Mouse (Mus musculus) embryonic facial prominence, embryonic 15.5 days (tissue): ENCODE data around the gene Kcnh1. TPM values are rescaled to one million over a fixed set of nuclear protein-coding genes. Genes with fewer than 3 reads are reported as not detected.

ENCODE experiments used
- ATAC-seq: fragments of 200-750 bp; cut with Nextera tagmentation; 2 replicates; pipeline ENCODE4 v1.8.0; 2017; ENCODE audit warnings: low read depth, moderate TSS enrichment; ENCODE audit not compliant: insufficient number of reproducible peaks, low FRiP score, low TSS enrichment
- H3K27ac ChIP-seq: fragments of 300-500 bp; sonication (generic); replicated peaks from 2 replicates; pipeline ENCODE4 v1.5.1; 2015; ENCODE audit warnings: mild to moderate bottlenecking, inconsistent platforms
- H3K27me3 ChIP-seq: fragments of 300-500 bp; sonication (generic); 2 replicates; pipeline ENCODE4 v1.6.1; 2015; ENCODE audit warnings: inconsistent platforms
- H3K36me3 ChIP-seq: fragments of 300-500 bp; sonication (generic); 2 replicates; pipeline ENCODE4 v1.6.1; 2015; ENCODE audit warnings: mild to moderate bottlenecking, inconsistent platforms
- H3K4me1 ChIP-seq: fragments of 300-500 bp; sonication (generic); 2 replicates; pipeline ENCODE4 v1.6.1; 2015; ENCODE audit warnings: inconsistent platforms
- H3K4me2 ChIP-seq: fragments of 300-500 bp; sonication (generic); replicated peaks from 2 replicates; pipeline ENCODE4 v1.6.1; 2015; ENCODE audit warnings: mild to moderate bottlenecking, inconsistent platforms
- H3K4me3 ChIP-seq: fragments of 300-500 bp; sonication (generic); replicated peaks from 2 replicates; pipeline ENCODE4 v1.5.1; 2015; ENCODE audit warnings: mild to moderate bottlenecking, inconsistent platforms
- H3K9ac ChIP-seq: fragments of 300-500 bp; sonication (generic); 2 replicates; pipeline ENCODE4 v1.6.1; 2015; ENCODE audit warnings: inconsistent platforms
- H3K9me3 ChIP-seq: fragments of 300-500 bp; sonication (generic); replicated peaks from 2 replicates; pipeline ENCODE4 v1.6.1; 2016; ENCODE audit warnings: inconsistent platforms
- WGBS: fragments of 180-500 bp; shearing (Covaris S2); methylation state at CpG from one replicate; pipeline ENCODE4 v1.1.7; 2015; 5-methylcytosine and 5-hydroxymethylcytosine counted together
- polyA plus RNA-seq: library from polyadenylated mRNA; unstranded; fragments of >200 nt; fragmentation: Nextera tagmentation; extraction: Ambion mirVana; gene quantifications from 2 replicates; pipeline ENCODE4 v1.2.1, GENCODE M21; 2015

Kcnh1 gene
- polyA plus RNA-seq, 1 experiment from 2014 or later = 1.7 TPM

DNA sequence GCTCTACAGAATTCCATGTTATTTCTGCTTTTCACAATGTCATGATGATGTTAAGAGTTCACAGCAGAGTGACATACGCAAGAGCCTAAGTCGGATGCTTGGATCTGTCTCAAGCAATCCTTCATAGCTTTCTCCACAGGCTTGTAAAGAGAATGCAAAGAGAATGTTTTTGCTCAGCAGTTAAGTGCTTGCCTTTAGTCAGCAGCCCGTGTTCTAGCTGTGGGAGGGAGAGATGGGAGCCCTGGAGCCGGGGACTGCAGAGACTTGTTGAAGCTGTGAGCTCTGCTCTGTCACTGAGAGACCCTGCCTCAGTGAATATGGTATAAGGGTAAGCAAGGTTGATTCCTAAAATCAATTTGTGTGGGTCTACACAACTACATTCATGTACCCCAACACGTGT lies 78.3 kb downstream of the Kcnh1 start:
- no peak overlapping the region for H3K4me3 ChIP-seq
- H3K27ac ChIP-seq = no peak overlapping the region
- H3K27me3 ChIP-seq = no peaks in the 10 kb centered on the region
- H3K4me1 ChIP-seq = no peaks in the 10 kb centered on the region
- no peak overlapping the region for H3K4me2 ChIP-seq
- no peak overlapping the region for H3K9ac ChIP-seq
- WGBS = 69% methylated on average over 5 of the region's 5 CpGs
- no peaks in the 10 kb centered on the region for H3K36me3 ChIP-seq
- ATAC-seq = no peak
- no peaks in the 10 kb centered on the region for H3K9me3 ChIP-seq

DNA sequence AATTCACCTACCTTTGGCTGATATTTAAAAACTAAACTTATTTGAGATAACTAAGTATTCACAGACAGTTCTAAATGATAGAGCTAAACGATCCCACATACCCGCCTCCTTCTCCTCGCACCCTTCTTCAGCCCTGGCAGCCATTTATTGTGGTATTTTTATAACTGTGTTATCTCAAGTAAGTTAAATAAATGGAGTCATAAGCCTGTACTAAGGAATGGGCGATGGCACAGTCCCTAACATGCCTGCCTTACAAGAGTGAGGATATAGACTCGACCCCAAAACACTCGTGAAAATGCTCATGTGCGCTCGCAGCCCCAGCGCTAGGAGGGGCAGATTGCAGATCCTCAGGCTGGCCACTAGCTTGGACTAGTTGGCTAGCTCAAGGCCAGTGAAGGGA lies 79.3 kb downstream of the Kcnh1 start:
- H3K4me3 ChIP-seq = no peak overlapping the region
- no peaks in the 10 kb centered on the region for H3K4me1 ChIP-seq
- no peak overlapping the region for H3K27ac ChIP-seq
- no peaks in the 10 kb centered on the region for H3K36me3 ChIP-seq
- no peak overlapping the region for H3K4me2 ChIP-seq
- H3K27me3 ChIP-seq = no peaks in the 10 kb centered on the region
- H3K9ac ChIP-seq = no peak overlapping the region
- 85% methylated on average over 9 of the region's 9 CpGs for WGBS
- H3K9me3 ChIP-seq = no peaks in the 10 kb centered on the region
- ATAC-seq = no peak

DNA sequence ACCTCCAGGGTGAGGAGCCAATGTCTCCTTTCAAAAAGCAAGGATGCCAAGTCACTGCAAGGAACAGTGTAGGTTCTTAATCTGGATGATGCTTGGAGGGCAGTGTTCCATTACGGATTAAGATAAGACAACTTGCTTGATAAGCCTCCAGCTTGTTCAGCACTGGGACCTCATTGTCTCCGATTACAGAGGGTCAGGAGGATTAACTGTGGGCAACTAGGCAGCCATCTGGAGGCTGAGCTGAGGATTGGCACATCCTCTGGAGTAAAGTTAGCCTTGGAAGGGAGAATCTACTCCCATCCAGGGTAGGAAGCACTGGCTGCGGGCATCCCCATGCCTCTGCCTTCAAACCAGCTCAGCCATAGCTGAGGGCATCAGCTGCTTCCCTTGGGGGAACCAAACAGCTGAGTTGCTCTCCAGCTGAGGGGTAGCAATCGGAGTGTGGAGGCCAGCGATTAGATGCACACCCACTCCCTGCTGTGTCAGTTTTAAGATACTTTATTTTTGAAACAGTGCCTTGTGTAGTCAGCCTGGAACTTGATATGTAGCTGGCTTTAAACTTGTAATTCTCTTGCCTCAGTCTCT lies 87.3 kb downstream of the Kcnh1 start:
- 0 out of 2 replicates have a peak, but pooled peaks cover 3% of the 10 kb centered on the region for H3K4me1 ChIP-seq
- no peak; the same call in 1 of the 2 replicates for ATAC-seq

DNA sequence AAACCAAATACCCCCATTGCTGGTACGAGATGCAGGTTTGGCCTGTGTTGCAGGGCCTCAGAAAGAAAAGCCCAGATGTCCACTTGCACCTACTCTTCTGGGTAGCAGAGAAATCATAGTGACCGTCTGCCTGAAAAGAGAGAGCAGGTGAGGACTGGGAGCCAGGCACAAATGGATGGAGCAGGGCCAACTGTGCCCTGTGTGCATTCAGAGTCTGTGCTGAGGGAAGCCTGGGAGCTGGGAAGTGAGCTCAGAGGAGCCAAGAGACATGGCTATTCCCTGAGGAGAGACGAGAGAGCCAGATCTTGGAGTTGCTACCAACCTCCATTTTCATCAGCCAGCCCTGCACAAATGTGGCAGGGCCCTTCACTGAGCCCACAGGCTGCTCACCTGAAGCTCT lies 93.8 kb downstream of the Kcnh1 start:
- ATAC-seq = no peak
- H3K9me3 ChIP-seq = no peaks in the 10 kb centered on the region
- 52% methylated on average over 3 of the region's 3 CpGs for WGBS
- H3K27ac ChIP-seq = no peak overlapping the region
- H3K4me1 ChIP-seq = no peaks in the 10 kb centered on the region
- H3K27me3 ChIP-seq = no peaks in the 10 kb centered on the region
- no peak overlapping the region for H3K4me3 ChIP-seq
- H3K9ac ChIP-seq = no peak overlapping the region
- H3K36me3 ChIP-seq = no peaks in the 10 kb centered on the region
- H3K4me2 ChIP-seq = no peak overlapping the region

More for the DNA sequence above, 87.3 kb downstream of the Kcnh1 start:
- Histone ChIP-seq H3K27me3 (no peaks in the 10 kb centered on the region), H3K27ac (no peak overlapping the region), H3K36me3 (no peaks in the 10 kb centered on the region), H3K9me3 (no peaks in the 10 kb centered on the region), H3K4me3 (no peak overlapping the region), H3K9ac (no peak overlapping the region), H3K4me2 (no peak overlapping the region)
- WGBS = 47% methylated on average over 5 of the region's 5 CpGs

DNA sequence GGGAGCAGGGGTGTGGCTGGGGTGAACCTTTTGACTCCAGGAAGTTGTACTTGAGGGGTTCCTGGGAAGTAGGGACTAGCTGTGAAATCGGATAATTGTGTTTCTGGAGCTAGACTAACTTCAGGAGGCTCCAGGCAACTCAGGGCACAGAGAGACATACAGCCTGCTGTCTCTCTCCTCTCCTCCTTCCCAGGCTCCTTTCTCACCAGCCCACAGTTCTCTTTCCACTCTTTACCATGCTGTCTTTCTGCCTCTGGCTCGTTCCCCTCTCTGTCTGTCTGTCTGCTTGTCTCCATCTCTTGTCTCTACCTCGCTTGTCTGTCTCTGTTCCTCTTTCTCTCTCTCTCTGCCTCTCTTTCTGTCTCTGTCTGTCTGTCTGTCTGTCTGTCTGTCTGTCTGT lies 94.4 kb downstream of the Kcnh1 start:
- H3K4me3 ChIP-seq = no peak overlapping the region
- no peaks in the 10 kb centered on the region for H3K9me3 ChIP-seq
- no peak for ATAC-seq
- H3K27me3 ChIP-seq = no peaks in the 10 kb centered on the region
- no peak overlapping the region for H3K9ac ChIP-seq
- WGBS = 60% methylated on average over 3 of the region's 3 CpGs
- no peak overlapping the region for H3K4me2 ChIP-seq
- no peak overlapping the region for H3K27ac ChIP-seq
- H3K4me1 ChIP-seq = no peaks in the 10 kb centered on the region
- H3K36me3 ChIP-seq = no peaks in the 10 kb centered on the region

DNA sequence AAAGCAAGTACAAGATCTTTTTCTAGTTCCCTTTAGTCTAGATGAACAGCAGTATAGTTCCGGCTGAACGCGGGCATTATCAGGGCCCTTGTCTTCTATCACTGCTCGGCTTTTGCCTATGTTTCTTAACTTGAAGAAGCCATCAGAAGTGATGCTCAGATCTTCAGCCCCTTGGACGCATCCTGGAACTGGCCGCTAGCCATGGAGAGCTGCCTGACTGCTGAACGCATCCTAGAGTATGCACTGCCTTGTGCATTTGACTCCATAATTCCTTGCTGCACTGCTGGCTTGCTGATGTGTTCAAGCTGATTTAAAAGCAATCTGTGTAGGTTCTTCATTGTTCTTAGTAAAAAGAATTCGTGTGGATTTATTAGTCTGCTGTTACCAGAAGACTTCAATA lies 97.9 kb downstream of the Kcnh1 start:
- no peak overlapping the region for H3K4me2 ChIP-seq
- H3K27ac ChIP-seq = no peak overlapping the region
- no peaks in the 10 kb centered on the region for H3K9me3 ChIP-seq
- WGBS = 84% methylated on average over 8 of the region's 8 CpGs
- H3K27me3 ChIP-seq = no peaks in the 10 kb centered on the region
- no peak overlapping the region for H3K4me3 ChIP-seq
- H3K4me1 ChIP-seq = no peaks in the 10 kb centered on the region
- H3K36me3 ChIP-seq = no peaks in the 10 kb centered on the region
- ATAC-seq = no peak
- no peak overlapping the region for H3K9ac ChIP-seq

DNA sequence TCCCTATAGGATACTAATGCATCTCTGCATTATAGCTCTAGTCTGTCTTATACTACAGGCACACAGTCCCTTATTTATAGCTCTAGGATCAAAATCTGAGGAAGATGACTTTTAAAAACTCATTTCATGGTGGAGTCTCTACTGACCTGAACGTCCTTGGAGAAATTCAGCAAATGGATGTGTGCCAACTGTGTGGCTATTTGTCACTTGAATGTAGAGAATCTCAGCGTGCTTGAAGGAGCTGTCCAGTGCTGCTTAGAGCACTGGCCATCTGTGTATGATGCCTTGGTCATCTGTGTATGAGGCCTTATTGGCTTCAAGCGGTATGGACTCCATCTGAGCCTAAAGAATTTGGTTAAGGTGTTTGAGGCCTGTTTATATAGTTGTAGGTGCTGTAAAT lies 100.7 kb downstream of the Kcnh1 start:
- no peaks in the 10 kb centered on the region for H3K9me3 ChIP-seq
- H3K4me1 ChIP-seq = no peaks in the 10 kb centered on the region
- H3K4me2 ChIP-seq = no peak overlapping the region
- no peaks in the 10 kb centered on the region for H3K27me3 ChIP-seq
- H3K27ac ChIP-seq = no peak overlapping the region
- WGBS = 56% methylated on average over 3 of the region's 3 CpGs
- H3K4me3 ChIP-seq = no peak overlapping the region
- no peak for ATAC-seq
- H3K9ac ChIP-seq = no peak overlapping the region
- H3K36me3 ChIP-seq = no peaks in the 10 kb centered on the region

DNA sequence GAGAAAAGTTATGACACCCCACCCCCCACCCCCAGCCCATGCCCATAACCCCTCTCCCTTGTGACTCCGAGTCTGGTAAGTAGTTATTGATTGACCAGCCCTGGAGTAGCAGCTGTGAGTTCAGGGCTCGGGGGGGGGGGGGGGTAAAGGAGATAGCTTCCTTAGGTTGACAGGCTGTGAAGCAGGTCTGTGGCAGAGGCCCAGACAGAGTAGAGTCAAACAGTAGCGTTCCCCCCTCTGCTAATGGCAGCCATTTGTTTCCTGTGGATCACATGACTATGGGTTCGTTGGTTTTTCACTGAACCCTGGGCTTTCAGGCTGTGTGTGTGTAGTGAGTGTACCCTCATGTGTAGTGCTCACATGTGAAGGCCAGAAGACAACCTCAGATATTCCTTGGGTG lies 102.8 kb downstream of the Kcnh1 start:
- Histone ChIP-seq H3K4me3 (no peak overlapping the region), H3K9me3 (no peaks in the 10 kb centered on the region), H3K27ac (no peak overlapping the region), H3K4me2 (no peak overlapping the region), H3K27me3 (no peaks in the 10 kb centered on the region), H3K9ac (no peak overlapping the region), H3K36me3 (no peaks in the 10 kb centered on the region), H3K4me1 (no peaks in the 10 kb centered on the region)
- WGBS = 61% methylated on average over 4 of the region's 4 CpGs
- ATAC-seq = no peak

DNA sequence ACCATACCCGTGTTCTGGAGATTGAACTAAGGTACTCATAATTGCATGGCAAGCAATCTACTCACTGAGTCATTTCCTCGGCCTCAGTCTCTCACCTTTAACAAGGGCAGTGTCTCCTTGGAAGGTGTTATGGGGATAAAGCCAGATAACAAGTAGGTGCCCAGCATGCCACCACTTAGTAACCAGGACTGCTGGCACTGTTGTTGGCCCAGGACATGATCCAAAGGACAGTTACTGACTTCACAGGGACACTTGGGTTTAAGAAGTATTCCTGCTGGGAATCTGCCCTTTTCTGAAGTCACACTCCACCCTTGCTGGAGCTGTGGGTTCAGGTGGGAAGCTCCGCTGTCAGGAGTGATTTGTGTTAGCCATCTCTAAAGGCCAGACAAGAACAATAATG lies 103.3 kb downstream of the Kcnh1 start:
- WGBS = 75% methylated on average over 3 of the region's 3 CpGs
- Histone ChIP-seq H3K27ac (no peak overlapping the region), H3K36me3 (no peaks in the 10 kb centered on the region), H3K9ac (no peak overlapping the region), H3K9me3 (no peaks in the 10 kb centered on the region), H3K4me1 (no peaks in the 10 kb centered on the region), H3K27me3 (no peaks in the 10 kb centered on the region), H3K4me2 (no peak overlapping the region), H3K4me3 (no peak overlapping the region)
- ATAC-seq = no peak

DNA sequence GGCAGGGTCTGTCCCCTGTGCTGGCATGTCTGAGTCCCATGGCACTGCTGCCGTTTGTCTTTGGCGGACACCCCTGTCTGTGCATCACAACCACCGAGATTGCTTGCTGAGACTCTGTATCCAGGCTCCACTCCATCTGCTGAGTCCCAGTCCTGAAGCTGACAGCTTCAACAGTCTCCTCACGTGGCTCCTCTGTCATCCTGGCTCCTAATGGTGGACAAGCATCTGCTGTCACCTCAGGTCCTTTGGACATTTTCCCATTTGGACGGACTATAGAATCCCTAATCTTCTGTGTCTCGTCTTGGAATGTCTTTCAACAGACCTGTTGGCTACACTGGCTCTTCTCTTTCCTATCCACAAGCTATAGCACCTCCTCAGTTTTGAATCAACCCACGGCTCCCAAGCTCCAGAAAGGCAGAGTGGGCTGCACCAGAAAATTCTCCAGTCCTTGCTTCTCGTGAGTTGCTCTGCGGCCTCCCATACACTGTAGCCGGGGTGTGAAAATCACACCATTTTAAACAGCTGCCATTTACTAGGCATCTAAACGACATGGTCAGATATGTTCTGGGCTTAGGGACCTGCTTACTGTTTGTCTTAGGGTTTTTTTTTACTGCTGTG lies 104.8 kb downstream of the Kcnh1 start:
- no peaks in the 10 kb centered on the region for H3K36me3 ChIP-seq
- H3K4me3 ChIP-seq = no peak overlapping the region
- no peaks in the 10 kb centered on the region for H3K4me1 ChIP-seq
- no peaks in the 10 kb centered on the region for H3K9me3 ChIP-seq
- no peak overlapping the region for H3K9ac ChIP-seq
- no peak overlapping the region for H3K4me2 ChIP-seq
- ATAC-seq = no peak
- no peaks in the 10 kb centered on the region for H3K27me3 ChIP-seq
- WGBS = 78% methylated on average over 11 of the region's 11 CpGs
- no peak overlapping the region for H3K27ac ChIP-seq

DNA sequence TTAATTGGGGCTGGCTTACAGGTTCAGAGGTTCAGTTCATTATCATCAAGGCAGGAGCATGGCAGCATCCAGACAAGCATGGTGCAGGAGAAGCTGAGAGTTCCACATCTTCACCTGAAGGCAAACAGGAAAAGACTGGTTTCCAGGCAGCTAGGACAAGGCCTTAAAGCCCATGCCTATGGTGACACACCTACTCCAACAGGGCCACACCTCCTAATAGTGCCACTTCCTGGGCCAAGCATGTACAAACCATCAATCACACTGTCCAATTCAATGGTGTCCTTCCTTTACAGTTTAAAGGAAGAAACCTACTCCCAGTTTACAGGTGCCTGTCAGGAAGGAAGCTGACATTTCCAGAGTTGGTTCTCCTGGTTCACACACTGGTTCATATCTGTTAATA lies 105.3 kb downstream of the Kcnh1 start:
- no peaks in the 10 kb centered on the region for H3K27me3 ChIP-seq
- H3K9ac ChIP-seq = no peak overlapping the region
- no peak overlapping the region for H3K4me3 ChIP-seq
- no peaks in the 10 kb centered on the region for H3K9me3 ChIP-seq
- H3K27ac ChIP-seq = no peak overlapping the region
- H3K4me1 ChIP-seq = no peaks in the 10 kb centered on the region
- no peak for ATAC-seq
- no peaks in the 10 kb centered on the region for H3K36me3 ChIP-seq
- H3K4me2 ChIP-seq = no peak overlapping the region

DNA sequence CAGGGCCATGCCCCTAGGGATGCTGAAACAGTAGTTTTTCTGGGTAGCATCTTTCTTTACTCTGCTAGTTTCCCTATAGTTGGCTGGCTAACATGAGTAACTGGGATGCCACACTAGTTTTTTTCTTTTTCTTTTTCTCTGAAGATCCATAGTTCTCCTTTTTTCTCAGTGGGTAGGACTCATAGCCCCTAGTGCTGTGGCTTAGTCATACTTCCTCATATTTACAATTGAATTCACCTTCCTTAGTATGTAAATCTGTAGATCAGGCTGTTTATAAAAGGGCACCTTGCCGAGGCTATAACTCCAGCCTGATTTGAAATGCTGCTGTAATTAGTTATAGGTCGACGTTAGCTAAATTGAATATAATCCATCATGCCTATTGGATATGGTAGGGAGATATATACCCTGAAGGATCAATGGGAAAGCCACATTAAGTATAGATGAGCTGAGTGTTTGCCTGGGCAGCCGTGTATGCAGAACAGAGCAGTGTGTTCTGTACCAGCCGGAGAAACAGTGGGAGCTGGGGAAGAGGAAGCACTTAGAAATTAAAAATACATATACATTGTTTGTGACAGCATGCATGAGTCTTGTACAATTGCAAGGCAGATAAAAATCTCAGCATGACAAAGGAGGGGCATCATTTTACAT lies 107.0 kb downstream of the Kcnh1 start:
- no peak overlapping the region for H3K9ac ChIP-seq
- no peak for ATAC-seq
- H3K4me1 ChIP-seq = no peaks in the 10 kb centered on the region
- H3K9me3 ChIP-seq = no peaks in the 10 kb centered on the region
- H3K27ac ChIP-seq = no peak overlapping the region
- 63% methylated on average over 5 of the region's 5 CpGs for WGBS
- H3K4me2 ChIP-seq = no peak overlapping the region
- H3K36me3 ChIP-seq = no peaks in the 10 kb centered on the region
- H3K4me3 ChIP-seq = no peak overlapping the region
- H3K27me3 ChIP-seq = peaks cover 4% of the 10 kb centered on the region; the same call in 1 of the 2 replicates
